Mouse (Mus musculus) megakaryocyte, embryonic 14.5 days (primary cell): Measurements from ENCODE around the gene Gm20683. TPM values are rescaled to one million over a fixed set of nuclear protein-coding genes. Genes with fewer than 3 reads are reported as not detected.

Source experiments
- H3K27me3 ChIP-seq: replicated peaks from 2 replicates; pipeline ENCODE3; 2012; ENCODE audit warnings: inconsistent platforms
- H3K36me3 ChIP-seq: replicated peaks from 2 replicates; pipeline ENCODE3; 2012; ENCODE audit warnings: low read length, inconsistent platforms, mixed read lengths
- H3K4me1 ChIP-seq: 2 replicates; pipeline ENCODE4 v1.6.1; 2012; ENCODE audit warnings: inconsistent platforms
- H3K4me3 ChIP-seq: replicated peaks from 2 replicates; pipeline ENCODE3; 2012; ENCODE audit warnings: moderate library complexity, mild to moderate bottlenecking, inconsistent platforms
- H3K9me3 ChIP-seq: 2 replicates; pipeline ENCODE4 v1.6.1; 2012; ENCODE audit warnings: inconsistent platforms
- FLI1 ChIP-seq: IDR thresholded peaks from 2 replicates; pipeline ENCODE4 v1.6.1; 2012; ENCODE audit warnings: low read length, inconsistent platforms, mixed read lengths
- GATA1 ChIP-seq: IDR thresholded peaks from 3 replicates; pipeline ENCODE4 v1.6.1; 2012; ENCODE audit warnings: mixed read lengths, low read length, inconsistent platforms, borderline replicate concordance
- polyA plus RNA-seq: library from polyadenylated mRNA; stranded (reverse); fragments of >175 nt; gene quantifications from 2 replicates; pipeline ENCODE4 v1.2.3, GENCODE M21; 2012; ENCODE audit warnings: low replicate concordance; ENCODE audit not compliant: insufficient read depth

Gene Gm20683
- polyA plus RNA-seq, 1 experiment, result 3.0 TPM

DNA sequence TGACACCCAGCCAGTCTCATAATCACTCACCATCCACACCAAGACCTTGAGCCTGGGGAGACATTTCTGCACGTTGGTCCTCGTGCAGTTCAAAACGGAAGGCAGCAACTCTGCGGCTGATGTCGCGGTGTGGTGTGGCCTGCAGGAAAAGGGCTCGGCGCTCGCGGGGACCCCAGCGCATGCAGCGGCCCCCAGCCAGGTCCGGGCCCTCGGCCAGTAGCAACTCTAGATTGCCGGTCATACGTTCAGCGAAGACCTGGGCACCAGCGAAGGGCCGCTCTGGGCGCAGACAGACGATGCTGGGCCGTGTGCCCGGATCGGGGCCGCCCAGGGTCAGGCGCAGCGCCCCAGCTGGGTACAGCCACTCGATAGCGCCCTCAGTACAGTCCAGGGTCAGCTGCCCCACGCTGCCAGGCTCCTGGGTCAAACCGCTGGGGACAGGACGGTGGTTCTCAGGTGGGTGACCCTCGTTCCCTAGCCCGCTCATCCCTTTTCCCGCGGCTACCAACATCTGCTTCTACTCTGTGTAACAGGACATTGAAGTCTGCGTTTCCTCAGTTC lies 45.3 kb downstream of the Gm20683 start:
- Histone ChIP-seq H3K27me3 (peaks cover 18% of the 10 kb centered on the region), H3K9me3 (no peaks in the 10 kb centered on the region), H3K36me3 (peaks cover 12% of the 10 kb centered on the region), H3K4me1 (peaks cover 62% of the 10 kb centered on the region), H3K4me3 (peak overlapping the region; percentile 91)
- TF ChIP-seq GATA1 (no peak), FLI1 (no peak)

DNA sequence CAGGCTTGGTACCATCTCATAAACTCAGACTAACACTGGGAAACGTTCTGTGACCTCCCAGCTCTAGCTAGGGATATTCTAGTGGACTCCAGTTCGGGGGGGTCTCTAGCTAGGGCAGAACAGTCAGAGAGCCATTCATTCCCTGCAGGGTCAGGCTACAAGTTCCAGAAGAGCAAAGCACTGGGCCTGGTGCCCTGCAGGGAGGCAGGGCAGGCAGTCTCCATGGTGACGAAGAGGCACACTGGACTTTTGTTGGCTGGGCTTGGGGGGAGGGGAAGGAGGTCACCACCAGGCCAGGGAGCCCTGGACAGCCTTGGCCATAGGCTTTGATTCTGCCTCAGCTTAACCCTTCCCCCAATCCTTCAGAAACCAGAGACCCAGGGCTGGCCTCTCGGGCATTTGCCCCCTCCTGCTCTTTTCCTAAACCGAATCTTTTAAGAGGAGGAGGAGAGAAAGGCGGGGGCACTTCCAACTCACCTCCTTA lies 45.9 kb downstream of the Gm20683 start, which contains the start of gene AC134908.4:
Gene AC134908.4 (minus strand): TSS at position 51 of the 484 bp plus-strand sequence.
- TF ChIP-seq FLI1, result no peak
- no peak for TF ChIP-seq GATA1
- H3K9me3 ChIP-seq, result no peaks in the 10 kb centered on the region
- peak within 1 kb of the TSS; percentile 91 for H3K4me3 ChIP-seq
- peaks cover 69% of the 10 kb centered on the region for H3K4me1 ChIP-seq
- H3K27me3 ChIP-seq, result peaks cover 21% of the 10 kb centered on the region
- peaks cover 15% of the 10 kb centered on the region for H3K36me3 ChIP-seq

GRCm38 (mm10) chr17:25794998-25795397 lies 46.6 kb downstream of the Gm20683 start:
- Histone ChIP-seq H3K36me3 (peaks cover 19% of the 10 kb centered on the region), H3K27me3 (peaks cover 21% of the 10 kb centered on the region), H3K4me3 (peak overlapping the region; percentile 13), H3K4me1 (peaks cover 71% of the 10 kb centered on the region), H3K9me3 (no peaks in the 10 kb centered on the region)
- no peak for TF ChIP-seq FLI1
- TF ChIP-seq GATA1, result no peak

DNA sequence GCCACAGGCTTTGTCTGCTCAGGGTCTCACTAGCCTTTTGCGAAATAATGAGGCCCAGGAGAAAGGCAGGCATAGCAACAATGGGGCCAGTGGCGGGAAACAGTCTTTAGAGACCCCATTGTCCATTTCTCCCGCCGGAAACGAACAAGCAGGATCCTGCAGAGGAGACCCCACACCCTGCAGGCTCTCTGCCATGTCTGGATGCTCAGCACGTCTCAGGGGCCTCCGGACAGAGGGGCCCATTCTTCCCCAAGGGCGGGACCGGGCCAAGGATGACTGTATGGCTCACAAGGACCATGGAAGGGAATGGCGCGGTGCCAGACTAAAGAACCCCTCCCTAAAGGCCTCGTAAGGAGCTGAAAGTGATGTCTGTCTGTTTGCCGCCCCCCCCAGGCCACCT lies 47.4 kb downstream of the Gm20683 start:
- Histone ChIP-seq H3K36me3 (peaks cover 26% of the 10 kb centered on the region), H3K4me3 (no peak overlapping the region), H3K4me1 (peaks cover 71% of the 10 kb centered on the region), H3K27me3 (peaks cover 21% of the 10 kb centered on the region), H3K9me3 (no peaks in the 10 kb centered on the region)
- TF ChIP-seq FLI1 (no peak), GATA1 (no peak)

GRCm38 (mm10) chr17:25792615-25793014 lies 48.9 kb downstream of the Gm20683 start, which contains the start of gene Fam173a:
TSS of gene Fam173a (minus strand) at chr17:25792901.
- H3K4me1 ChIP-seq, result peaks cover 70% of the 10 kb centered on the region
- H3K27me3 ChIP-seq, result peaks cover 20% of the 10 kb centered on the region
- TF ChIP-seq FLI1 (no peak), GATA1 (no peak)
- peaks cover 39% of the 10 kb centered on the region for H3K36me3 ChIP-seq
- no peaks in the 10 kb centered on the region for H3K9me3 ChIP-seq
- H3K4me3 ChIP-seq, result peak within 1 kb of the TSS; percentile 95

GRCm38 (mm10) chr17:25791843-25792527 lies 49.6 kb downstream of the Gm20683 start:
- peaks cover 63% of the 10 kb centered on the region for H3K4me1 ChIP-seq
- peaks cover 20% of the 10 kb centered on the region for H3K27me3 ChIP-seq
- no peak for TF ChIP-seq GATA1
- TF ChIP-seq FLI1, result no peak
- H3K36me3 ChIP-seq, result peaks cover 42% of the 10 kb centered on the region
- peak overlapping the region; percentile 95 for H3K4me3 ChIP-seq
- H3K9me3 ChIP-seq, result no peaks in the 10 kb centered on the region

DNA sequence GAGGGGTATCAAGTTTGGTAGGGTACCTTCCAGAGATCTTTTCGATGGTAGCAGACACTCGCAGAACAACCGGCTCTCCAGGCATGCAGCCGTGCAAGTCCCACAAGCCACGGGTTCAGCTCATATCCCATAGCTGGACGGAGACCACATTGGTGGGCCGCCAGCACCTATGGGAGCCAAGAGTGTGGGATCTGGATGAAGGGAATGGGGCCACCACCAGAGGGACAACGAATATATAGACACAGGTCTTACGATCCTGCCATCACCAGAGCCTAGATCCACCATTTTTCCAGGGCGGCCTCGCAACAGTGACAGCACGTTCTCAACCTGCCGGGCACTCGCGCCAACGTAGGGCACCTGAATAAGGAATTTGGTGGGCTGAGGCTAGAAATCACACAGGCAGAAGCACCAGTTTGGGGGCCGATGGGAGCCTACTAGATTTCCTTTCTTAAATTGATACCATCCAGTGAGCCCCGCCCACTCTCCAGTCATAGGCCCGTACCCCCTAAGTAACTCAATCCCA lies 50.2 kb downstream of the Gm20683 start:
- H3K36me3 ChIP-seq, result peaks cover 42% of the 10 kb centered on the region

GRCm38 (mm10) chr17:25786781-25787504 lies 54.6 kb downstream of the Gm20683 start:
- H3K27me3 ChIP-seq, result peaks cover 3% of the 10 kb centered on the region
- H3K4me1 ChIP-seq, result peaks cover 50% of the 10 kb centered on the region
- H3K4me3 ChIP-seq, result no peak overlapping the region
- H3K9me3 ChIP-seq, result no peaks in the 10 kb centered on the region
- H3K36me3 ChIP-seq, result peaks cover 55% of the 10 kb centered on the region
- TF ChIP-seq FLI1 (no peak), GATA1 (no peak)

More for the DNA sequence above, 50.2 kb downstream of the Gm20683 start:
- peak overlapping the region; percentile 95 for H3K4me3 ChIP-seq
- peaks cover 20% of the 10 kb centered on the region for H3K27me3 ChIP-seq
- peaks cover 61% of the 10 kb centered on the region for H3K4me1 ChIP-seq
- H3K9me3 ChIP-seq, result no peaks in the 10 kb centered on the region
- TF ChIP-seq GATA1, result no peak
- no peak for TF ChIP-seq FLI1

DNA sequence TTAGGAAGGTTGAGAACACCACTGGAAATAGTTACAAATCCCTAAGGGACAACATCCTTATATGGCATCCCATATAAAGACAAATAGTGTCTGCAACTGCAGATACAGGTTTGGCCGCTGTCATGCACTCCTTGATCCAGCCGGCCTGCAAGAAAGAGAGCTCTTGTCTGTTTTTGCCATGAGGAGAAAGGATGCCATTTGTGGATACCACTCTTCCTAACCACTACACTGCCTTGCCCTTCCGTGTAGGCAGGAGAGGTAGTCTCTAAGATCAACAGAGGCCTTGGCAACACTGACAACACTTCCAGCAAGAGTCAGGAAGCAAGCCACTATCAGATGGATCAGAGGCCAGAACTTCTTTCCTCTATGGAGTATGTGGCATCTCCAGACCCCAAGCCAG lies 55.3 kb downstream of the Gm20683 start, which contains the start of gene Ccdc78:
Gene Ccdc78 (plus strand): TSS at position 301 of the 400 bp plus-strand sequence.
- peaks cover 43% of the 10 kb centered on the region for H3K4me1 ChIP-seq
- H3K27me3 ChIP-seq, result peaks cover 3% of the 10 kb centered on the region
- H3K9me3 ChIP-seq, result no peaks in the 10 kb centered on the region
- H3K36me3 ChIP-seq, result peaks cover 62% of the 10 kb centered on the region
- no peak for TF ChIP-seq GATA1
- TF ChIP-seq FLI1, result no peak
- peak within 1 kb of the TSS; percentile 98 for H3K4me3 ChIP-seq

GRCm38 (mm10) chr17:25785281-25785745 lies 56.2 kb downstream of the Gm20683 start, which contains the start of gene Haghl:
TSS of gene Haghl (minus strand) at chr17:25785673.
- Histone ChIP-seq H3K4me1 (peaks cover 34% of the 10 kb centered on the region), H3K36me3 (peaks cover 65% of the 10 kb centered on the region), H3K4me3 (peak within 1 kb of the TSS; percentile 98), H3K9me3 (no peaks in the 10 kb centered on the region), H3K27me3 (no peaks in the 10 kb centered on the region)
- TF ChIP-seq FLI1 (no peak), GATA1 (no peak)

Other genes with a start within 250 kb of the Gm20683 start
- not detected in 2 replicates for gene Gng13, start 124.6 kb downstream of the Gm20683 start, polyA plus RNA-seq
- gene Chtf18, start 114.3 kb downstream of the Gm20683 start, polyA plus RNA-seq, result 4.6 and 30.7 TPM in 2 replicates
- 27.9 and 63.5 TPM in 2 replicates for gene Rpusd1, start 114.1 kb downstream of the Gm20683 start, polyA plus RNA-seq
- gene Mslnl, start 105.7 kb downstream of the Gm20683 start, polyA plus RNA-seq, result 1.1 TPM in 1 of 2 replicates, not detected in the other
- not detected in 2 replicates for gene Msln, start 87.4 kb downstream of the Gm20683 start, polyA plus RNA-seq
- gene Narfl, start 68.0 kb downstream of the Gm20683 start, polyA plus RNA-seq, result 5.5 and 12.7 TPM in 2 replicates
- gene Haghl, start 56.1 kb downstream of the Gm20683 start, polyA plus RNA-seq, result 14.8 and 29.7 TPM in 2 replicates
- not detected in 2 replicates for gene Ccdc78, start 55.2 kb downstream of the Gm20683 start, polyA plus RNA-seq
- 17.4 and 23.4 TPM in 2 replicates for gene Fam173a, start 48.9 kb downstream of the Gm20683 start, polyA plus RNA-seq
- gene AC134908.4, start 46.1 kb downstream of the Gm20683 start, polyA plus RNA-seq, result not detected in 2 replicates
- 59.9 and 91.1 TPM in 2 replicates for gene Metrn, start 44.6 kb downstream of the Gm20683 start, polyA plus RNA-seq
- gene Fbxl16, start 32.7 kb downstream of the Gm20683 start, polyA plus RNA-seq, result 0.15 TPM in 1 of 2 replicates, not detected in the other
- gene Wdr24, start 18.1 kb downstream of the Gm20683 start, polyA plus RNA-seq, result 6.4 and 8.2 TPM in 2 replicates
- 2.4 and 7.8 TPM in 2 replicates for gene Jmjd8, start 12.9 kb downstream of the Gm20683 start, polyA plus RNA-seq
- 34.5 and 115 TPM in 2 replicates for gene Stub1, start 8.4 kb downstream of the Gm20683 start, polyA plus RNA-seq
- gene Rhbdl1, start 4.5 kb downstream of the Gm20683 start, polyA plus RNA-seq, result 2.9 and 3.8 TPM in 2 replicates
- 59.4 and 75.2 TPM in 2 replicates for gene Rhot2, start 3.1 kb upstream of the Gm20683 start, polyA plus RNA-seq
- 6.0 and 10.1 TPM in 2 replicates for gene Wdr90, start 19.7 kb upstream of the Gm20683 start, polyA plus RNA-seq
- 77.6 and 205 TPM in 2 replicates for gene Mcrip2, start 27.0 kb upstream of the Gm20683 start, polyA plus RNA-seq
- 22.6 and 23.9 TPM in 2 replicates for gene Mettl26, start 33.3 kb upstream of the Gm20683 start, polyA plus RNA-seq
- gene Wfikkn1, start 39.1 kb upstream of the Gm20683 start, polyA plus RNA-seq, result 1.9 and 3.1 TPM in 2 replicates
- 8.8 and 24.8 TPM in 2 replicates for gene Rab40c, start 78.0 kb upstream of the Gm20683 start, polyA plus RNA-seq
- gene Pigq, start 103.2 kb upstream of the Gm20683 start, polyA plus RNA-seq, result 48.5 and 65.5 TPM in 2 replicates
- gene Nhlrc4, start 103.2 kb upstream of the Gm20683 start, polyA plus RNA-seq, result not detected in 2 replicates
- gene A930017K11Rik, start 110.8 kb upstream of the Gm20683 start, polyA plus RNA-seq, result not detected in 2 replicates
- 12.2 and 39.3 TPM in 2 replicates for gene Capn15, start 144.0 kb upstream of the Gm20683 start, polyA plus RNA-seq
- 2.7 and 4.0 TPM in 2 replicates for gene Rab11fip3, start 227.8 kb upstream of the Gm20683 start, polyA plus RNA-seq
- gene Decr2, start 248.6 kb upstream of the Gm20683 start, polyA plus RNA-seq, result 0.35 and 1.5 TPM in 2 replicates